Mouse (Mus musculus): ENCODE measurements around the gene Coasy.

Coasy gene

GRCm38 (mm10) chr11:101062165-101062884, 20.0 kb upstream of the Coasy start:
- in situ Hi-C loops (cut with MboI; ENCODE audit: low sequenced_read_pairs), result loop anchor here (10.0 kb wide), 1 partner anchor 168 kb away; no protein-coding TSS in a partner anchor

- in situ Hi-C loops (cut with MboI; ENCODE audit: low sequenced_read_pairs), result loop anchor here (10.0 kb wide), 1 partner anchor 168 kb away; no protein-coding TSS in a partner anchor
Measured at GRCm38 (mm10) chr11:101062971-101063675, 19.2 kb upstream of the Coasy start.

GRCm38 (mm10) chr11:101063676-101064327, 18.6 kb upstream of the Coasy start:
- in situ Hi-C loops (cut with MboI; ENCODE audit: low sequenced_read_pairs), result loop anchor here (10.0 kb wide), 1 partner anchor 169 kb away; no protein-coding TSS in a partner anchor

GRCm38 (mm10) chr11:101064462-101064861, 17.9 kb upstream of the Coasy start:
- in situ Hi-C loops (cut with MboI; ENCODE audit: low sequenced_read_pairs), result loop anchor here (10.0 kb wide), 1 partner anchor 170 kb away; no protein-coding TSS in a partner anchor

- in situ Hi-C loops (cut with MboI; ENCODE audit: low sequenced_read_pairs), result loop anchor here (10.0 kb wide), 1 partner anchor 170 kb away; no protein-coding TSS in a partner anchor
Measured at GRCm38 (mm10) chr11:101065002-101065401, 17.4 kb upstream of the Coasy start.

- in situ Hi-C loops (cut with MboI; ENCODE audit: low sequenced_read_pairs), result loop anchor here (10.0 kb wide), 1 partner anchor 172 kb away; no protein-coding TSS in a partner anchor
Measured at GRCm38 (mm10) chr11:101066549-101067412, 15.6 kb upstream of the Coasy start.

GRCm38 (mm10) chr11:101069391-101070188, 12.8 kb upstream of the Coasy start, which contains the start of gene Naglu:
TSS of gene Naglu (plus strand) at chr11:101070012.
- in situ Hi-C loops (cut with MboI; ENCODE audit: low sequenced_read_pairs), result loop anchor here (10.0 kb wide), 1 partner anchor 175 kb away; no protein-coding TSS in a partner anchor

- in situ Hi-C loops (cut with MboI; ENCODE audit: low sequenced_read_pairs), result no loop called here
Measured at GRCm38 (mm10) chr11:101070189-101070527, 12.2 kb upstream of the Coasy start.

- in situ Hi-C loops (cut with MboI; ENCODE audit: low sequenced_read_pairs), result no loop called here
Measured at GRCm38 (mm10) chr11:101070987-101071386, 11.4 kb upstream of the Coasy start.

GRCm38 (mm10) chr11:101071810-101072428, 10.4 kb upstream of the Coasy start:
- in situ Hi-C loops (cut with MboI; ENCODE audit: low sequenced_read_pairs), result no loop called here

- in situ Hi-C loops (cut with MboI; ENCODE audit: low sequenced_read_pairs), result no loop called here
Measured at GRCm38 (mm10) chr11:101078121-101078520, 4.2 kb upstream of the Coasy start, which contains the start of gene Hsd17b1. TSS of gene Hsd17b1 (plus strand) at chr11:101078411.

GRCm38 (mm10) chr11:101079746-101080145, 2.6 kb upstream of the Coasy start:
- in situ Hi-C loops (cut with MboI; ENCODE audit: low sequenced_read_pairs), result no loop called here

- in situ Hi-C loops (cut with MboI; ENCODE audit: low sequenced_read_pairs), result no loop called here
Measured at GRCm38 (mm10) chr11:101080421-101080820, 1.9 kb upstream of the Coasy start.

GRCm38 (mm10) chr11:101081659-101082058, 706 bp upstream of the Coasy start:
- in situ Hi-C loops (cut with MboI; ENCODE audit: low sequenced_read_pairs), result no loop called here

- in situ Hi-C loops (cut with MboI; ENCODE audit: low sequenced_read_pairs), result no loop called here
Measured at GRCm38 (mm10) chr11:101083083-101083697, 825 bp downstream of the Coasy start.

GRCm38 (mm10) chr11:101084246-101084645, 1.9 kb downstream of the Coasy start:
- in situ Hi-C loops (cut with MboI; ENCODE audit: low sequenced_read_pairs), result no loop called here

- in situ Hi-C loops (cut with MboI; ENCODE audit: low sequenced_read_pairs), result no loop called here
Measured at GRCm38 (mm10) chr11:101084811-101085210, 2.4 kb downstream of the Coasy start.

- in situ Hi-C loops (cut with MboI; ENCODE audit: low sequenced_read_pairs), result no loop called here
Measured at GRCm38 (mm10) chr11:101085617-101086322, 3.4 kb downstream of the Coasy start.
